Mouse (Mus musculus) liver, embryonic 11.5 days (tissue): ENCODE data around the gene Tmem200b. TPM values are rescaled to one million over a fixed set of nuclear protein-coding genes. Genes with fewer than 3 reads are reported as not detected.

Experiments used
- ATAC-seq: fragments of 200-750 bp; cut with Nextera tagmentation; replicated peaks from 2 replicates; pipeline ENCODE4 v1.8.0; 2017; ENCODE audit warnings: moderate number of reproducible peaks, mild to moderate bottlenecking, moderate TSS enrichment, moderate library complexity; ENCODE audit not compliant: low FRiP score
- DNase-seq: peaks from one replicate; pipeline ENCODE4 v3.0.0-alpha.2; 2017; ENCODE audit warnings: low spot score
- H3K27ac ChIP-seq: fragments of 300-500 bp; sonication (generic); 2 replicates; pipeline ENCODE4 v1.5.1; 2014; ENCODE audit warnings: mild to moderate bottlenecking, low read depth, low read length, control low read depth
- H3K27me3 ChIP-seq: fragments of 300-500 bp; sonication (generic); replicated peaks from 2 replicates; pipeline ENCODE4 v1.6.1; 2014; ENCODE audit warnings: low read length, mixed read lengths; ENCODE audit not compliant: control insufficient read depth, insufficient read depth
- H3K36me3 ChIP-seq: fragments of 300-500 bp; sonication (generic); 2 replicates; pipeline ENCODE4 v1.6.1; 2014; ENCODE audit warnings: mild to moderate bottlenecking, low read length, moderate library complexity, mixed read lengths; ENCODE audit not compliant: control insufficient read depth, insufficient read depth
- H3K4me1 ChIP-seq: fragments of 300-500 bp; sonication (generic); replicated peaks from 2 replicates; pipeline ENCODE4 v1.6.1; 2014; ENCODE audit warnings: low read length, mixed read lengths; ENCODE audit not compliant: control insufficient read depth, insufficient read depth
- H3K4me2 ChIP-seq: fragments of 300-500 bp; sonication (generic); 2 replicates; pipeline ENCODE4 v1.6.1; 2014; ENCODE audit warnings: mild to moderate bottlenecking, control low read depth, moderate library complexity
- H3K4me3 ChIP-seq: fragments of 300-500 bp; sonication (generic); 2 replicates; pipeline ENCODE4 v1.5.1; 2014; ENCODE audit warnings: low read depth, low read length, control low read depth
- H3K9ac ChIP-seq: fragments of 300-500 bp; sonication (generic); 2 replicates; pipeline ENCODE4 v1.6.1; 2014; ENCODE audit warnings: low read depth, low read length, control low read depth
- H3K9me3 ChIP-seq: fragments of 300-500 bp; sonication (generic); 2 replicates; pipeline ENCODE4 v1.6.1; 2016; ENCODE audit warnings: low read length, inconsistent platforms, mixed read lengths; ENCODE audit not compliant: control insufficient read depth
- WGBS: fragments of 180-500 bp; shearing (Covaris S2); extraction: QIAGEN DNeasy Blood & Tissue Kit; methylation state at CpG from one replicate; pipeline ENCODE4 v1.1.7; 2014; 5-methylcytosine and 5-hydroxymethylcytosine counted together
- polyA plus RNA-seq: library from polyadenylated mRNA; unstranded; fragments of >200 nt; fragmentation: Nextera tagmentation; extraction: Ambion mirVana; gene quantifications from 2 replicates; pipeline ENCODE4 v1.2.1, GENCODE M21; 2014

Tmem200b gene
- polyA plus RNA-seq, 1 experiment from 2014 or later = 1.2 TPM

DNA sequence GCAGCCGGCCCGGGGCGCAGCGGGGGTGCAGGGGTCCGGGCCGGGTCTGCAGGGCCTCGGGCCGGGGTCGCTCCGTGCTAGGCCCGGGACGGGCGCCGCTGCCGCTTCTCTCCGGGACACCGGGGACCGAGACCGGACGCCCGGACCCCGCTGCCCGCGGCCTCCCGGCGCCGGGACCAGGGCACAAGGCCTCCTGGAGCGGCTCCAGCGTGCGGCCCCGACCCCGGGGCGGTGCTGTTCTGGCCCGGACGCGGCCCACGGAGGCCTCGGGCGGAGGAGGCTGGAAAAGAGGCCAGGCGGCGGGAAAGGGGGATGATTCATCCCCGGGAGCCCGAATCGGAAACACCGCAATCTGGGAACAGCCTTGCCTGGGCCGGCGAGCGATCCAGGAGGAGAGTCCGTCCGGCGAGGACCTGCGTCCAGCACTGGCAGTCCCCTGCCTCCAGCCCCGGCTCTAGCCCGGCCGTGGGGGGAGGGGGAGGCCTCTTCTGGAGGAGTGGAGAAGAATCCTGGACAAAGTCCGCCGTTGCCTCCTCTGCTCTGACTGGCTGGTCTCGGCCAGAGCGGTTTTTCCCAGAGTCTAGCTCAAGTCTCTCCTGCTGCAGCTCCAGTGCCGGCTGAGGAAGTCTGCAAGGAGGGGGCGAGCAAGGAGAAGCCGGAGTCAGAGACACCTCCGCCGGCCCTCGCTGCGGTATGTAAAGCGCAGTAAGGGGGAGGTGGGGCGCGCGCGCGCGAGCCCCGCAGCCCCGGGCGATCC, 798 bp upstream of the Tmem200b start:
- peaks cover 73% of the 10 kb centered on the region for H3K27me3 ChIP-seq
- H3K4me1 ChIP-seq = peaks cover 49% of the 10 kb centered on the region
- H3K9ac ChIP-seq = peak overlapping the region; percentile 62
- no peak for ATAC-seq
- H3K27ac ChIP-seq = peak overlapping the region; percentile 58
- peak overlapping the region; percentile 61 for H3K4me3 ChIP-seq
- no peaks in the 10 kb centered on the region for H3K9me3 ChIP-seq
- DNase-seq = peak; percentile 75
- WGBS = under 1% methylated on average over 64 of the region's 76 CpGs
- peak overlapping the region; percentile 79 for H3K4me2 ChIP-seq
- peaks cover 18% of the 10 kb centered on the region; the same call in 1 of the 2 replicates for H3K36me3 ChIP-seq

DNA sequence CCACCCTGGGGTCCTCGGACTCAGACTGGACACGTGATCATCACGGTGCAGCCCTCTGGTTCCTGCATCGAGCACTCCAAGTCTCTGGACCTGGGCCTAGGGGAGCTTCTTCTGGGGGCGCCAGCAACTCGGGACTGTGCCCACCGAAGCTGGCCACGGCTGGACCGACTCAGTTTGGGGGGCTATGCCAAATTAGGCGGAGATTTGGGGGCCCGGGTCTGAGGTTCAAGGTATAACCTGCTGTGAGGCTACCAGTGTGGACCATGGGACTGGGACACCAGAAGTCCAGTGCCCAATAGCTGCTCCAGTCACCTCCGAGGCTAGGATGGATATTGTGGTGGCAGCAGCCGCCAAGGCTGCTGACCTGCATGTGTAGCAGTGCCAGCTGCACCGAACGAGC, 833 bp downstream of the Tmem200b start:
- H3K9ac ChIP-seq = no peak overlapping the region

DNA sequence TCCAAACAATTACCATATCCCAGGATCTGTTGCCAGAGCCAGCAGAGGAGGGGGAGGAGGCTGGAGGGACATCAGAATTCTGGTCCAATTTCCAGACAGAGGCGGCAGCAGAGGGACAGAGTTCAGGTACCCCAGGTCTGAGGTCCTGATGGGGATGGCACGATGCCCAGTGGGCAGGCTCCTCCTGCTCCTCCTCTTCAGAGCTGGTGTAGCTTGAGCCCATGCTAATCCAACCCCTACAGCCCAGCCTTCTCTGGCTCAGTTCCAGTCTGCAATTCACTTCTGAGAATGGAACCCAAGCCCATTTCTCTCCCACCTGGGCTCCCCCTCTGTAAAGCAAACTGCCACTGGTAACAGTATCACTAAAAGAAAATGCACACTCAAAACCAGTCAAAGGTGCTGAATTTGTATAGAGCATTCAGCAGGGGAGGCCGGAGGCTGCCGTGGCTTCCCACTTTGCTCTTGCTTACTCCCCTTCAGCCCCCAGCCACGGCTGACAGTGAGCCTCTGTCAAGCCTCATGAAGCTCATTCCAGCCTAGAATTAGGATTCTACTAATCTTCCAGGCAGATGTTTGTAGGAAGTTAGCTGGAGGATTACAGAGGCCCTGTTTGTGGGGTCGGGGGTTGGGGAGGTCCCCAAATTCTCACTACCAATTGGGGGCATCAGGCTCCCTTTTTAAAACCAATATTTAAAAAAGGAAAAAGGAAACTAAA, 2.7 kb downstream of the Tmem200b start:
- Histone ChIP-seq H3K27ac (no peak overlapping the region), H3K4me2 (no peak overlapping the region), H3K36me3 (peaks cover 29% of the 10 kb centered on the region; the same call in 1 of the 2 replicates), H3K27me3 (peaks cover 40% of the 10 kb centered on the region), H3K9ac (no peak overlapping the region), H3K4me1 (peaks cover 45% of the 10 kb centered on the region), H3K4me3 (no peak overlapping the region), H3K9me3 (no peaks in the 10 kb centered on the region)
- 80% methylated on average over 6 of the region's 6 CpGs for WGBS
- DNase-seq (no peak), ATAC-seq (no peak)

More for the DNA sequence above, 833 bp downstream of the Tmem200b start:
- WGBS = 67% methylated on average over 15 of the region's 15 CpGs
- Histone ChIP-seq H3K4me3 (peak overlapping the region; percentile 61), H3K4me2 (peak overlapping the region; percentile 79), H3K4me1 (peaks cover 50% of the 10 kb centered on the region), H3K36me3 (peaks cover 23% of the 10 kb centered on the region; the same call in 1 of the 2 replicates), H3K27ac (no peak overlapping the region), H3K9me3 (no peaks in the 10 kb centered on the region), H3K27me3 (peaks cover 57% of the 10 kb centered on the region)
- DNase-seq (no peak), ATAC-seq (no peak)

DNA sequence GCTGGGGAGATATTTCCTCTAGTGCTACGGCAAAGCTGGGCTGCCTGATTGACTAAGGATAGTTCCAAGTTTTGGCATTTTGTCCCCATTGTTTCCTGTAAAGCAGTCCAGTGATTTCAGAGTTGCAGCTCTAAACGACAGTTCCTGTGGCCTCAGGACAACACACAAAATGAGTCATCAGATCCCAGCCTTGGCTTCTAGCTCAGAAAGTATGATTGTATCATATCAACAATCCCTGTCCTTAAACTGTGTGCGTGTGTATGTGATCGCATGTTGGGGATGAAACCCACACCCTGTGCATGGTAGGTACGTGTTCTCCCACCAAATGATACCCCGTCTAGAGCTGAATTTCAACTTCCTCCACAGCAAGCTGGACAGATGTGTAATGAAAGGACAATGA, 7.6 kb downstream of the Tmem200b start:
- H3K9ac ChIP-seq = no peak overlapping the region
- H3K27ac ChIP-seq = no peak overlapping the region
- peaks cover 45% of the 10 kb centered on the region for H3K36me3 ChIP-seq
- H3K27me3 ChIP-seq = no peaks in the 10 kb centered on the region; the same call in 1 of the 2 replicates
- no peaks in the 10 kb centered on the region for H3K9me3 ChIP-seq
- no peak overlapping the region for H3K4me2 ChIP-seq
- 88% methylated on average over 6 of the region's 6 CpGs for WGBS
- DNase-seq (no peak), ATAC-seq (no peak)
- peaks cover 14% of the 10 kb centered on the region for H3K4me1 ChIP-seq
- no peak overlapping the region for H3K4me3 ChIP-seq

DNA sequence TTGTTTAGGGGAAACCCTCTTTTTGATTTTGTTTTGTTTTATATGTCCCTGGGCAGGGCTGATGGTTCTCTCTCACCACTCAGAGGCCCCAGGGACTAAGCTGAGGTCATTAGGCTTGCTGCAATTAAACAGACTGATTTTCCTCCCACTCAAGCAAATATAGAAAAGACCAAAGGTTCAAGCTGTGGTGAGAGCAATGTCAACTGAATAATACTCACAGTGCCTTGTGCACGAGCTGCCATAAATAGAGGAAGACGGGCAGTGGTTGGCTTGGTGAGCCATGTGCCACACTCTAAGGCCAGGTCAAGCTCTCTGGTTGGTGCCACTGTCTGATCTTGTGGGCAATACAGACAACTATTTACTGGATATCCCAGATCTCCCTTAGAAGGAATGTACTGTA, 17.9 kb downstream of the Tmem200b start:
- 76% methylated on average over 2 of the region's 2 CpGs for WGBS
- Histone ChIP-seq H3K4me2 (no peak overlapping the region), H3K9ac (no peak overlapping the region), H3K4me3 (no peak overlapping the region), H3K9me3 (no peaks in the 10 kb centered on the region), H3K27me3 (no peaks in the 10 kb centered on the region), H3K27ac (no peak overlapping the region), H3K4me1 (no peaks in the 10 kb centered on the region), H3K36me3 (peaks cover 9% of the 10 kb centered on the region; the same call in 1 of the 2 replicates)
- ATAC-seq (no peak), DNase-seq (no peak)

DNA sequence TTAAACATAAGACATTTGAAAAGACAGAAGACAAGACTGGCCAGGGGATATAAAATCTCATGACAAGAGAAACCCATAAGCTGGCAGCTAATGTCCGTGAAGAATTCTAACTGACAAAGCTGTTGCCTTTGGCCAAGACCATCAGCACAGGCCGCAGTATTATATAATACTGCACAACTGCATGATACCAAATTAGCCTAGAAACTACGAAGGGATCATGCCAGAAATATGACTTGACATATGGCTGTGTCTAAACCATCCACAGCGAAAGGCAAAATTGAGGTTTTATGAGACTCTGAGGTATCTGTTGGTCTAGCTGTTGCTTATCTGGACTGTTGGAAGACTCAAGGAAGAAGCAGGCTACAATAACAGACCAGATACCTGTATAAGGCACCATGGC, 19.3 kb downstream of the Tmem200b start:
- Histone ChIP-seq H3K27me3 (no peaks in the 10 kb centered on the region), H3K9me3 (no peaks in the 10 kb centered on the region), H3K27ac (no peak overlapping the region), H3K4me2 (no peak overlapping the region), H3K36me3 (no peaks in the 10 kb centered on the region; the same call in 1 of the 2 replicates), H3K4me1 (no peaks in the 10 kb centered on the region), H3K9ac (no peak overlapping the region), H3K4me3 (no peak overlapping the region)
- DNase-seq = no peak
- 96% methylated on average over 4 of the region's 4 CpGs for WGBS
- ATAC-seq = no peak

DNA sequence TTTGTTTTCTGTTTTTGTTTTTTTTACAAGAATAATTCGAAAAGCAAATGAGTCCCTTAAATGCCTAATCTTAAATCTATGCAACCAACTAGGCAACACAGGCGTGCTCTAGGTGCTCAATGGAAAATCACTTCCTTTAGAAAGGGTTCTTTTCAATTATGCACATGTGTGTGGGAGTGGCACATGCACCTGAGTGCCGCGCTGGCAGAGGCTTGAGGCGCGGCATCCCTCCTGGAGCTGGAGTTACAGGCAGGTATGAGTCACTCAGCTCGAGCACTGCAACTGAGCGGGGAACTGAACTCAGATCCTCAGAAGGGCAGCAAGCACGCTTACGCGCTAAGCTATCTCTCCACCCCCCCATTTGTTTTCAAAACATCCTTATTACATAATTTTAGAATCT, 26.3 kb downstream of the Tmem200b start:
- ATAC-seq = no peak

DNA sequence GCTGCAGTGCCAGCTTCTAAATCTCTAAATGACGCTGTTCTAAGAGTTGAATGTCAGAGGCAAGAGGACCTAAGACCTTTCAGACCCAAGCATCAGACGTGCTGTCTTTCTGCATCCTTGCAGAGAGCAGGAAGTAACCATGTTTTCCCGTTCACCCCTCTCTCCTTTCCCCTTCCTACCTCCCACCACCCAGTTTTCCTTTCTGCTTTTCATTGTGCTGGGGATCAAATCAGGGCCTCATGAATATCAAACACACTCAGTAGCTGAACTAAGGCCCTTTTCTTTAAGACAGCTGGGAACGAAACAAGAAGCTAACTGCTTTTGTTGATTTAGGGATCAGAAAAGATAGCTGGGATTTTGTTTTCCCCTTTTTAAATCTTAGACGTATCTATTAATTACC, 28.3 kb downstream of the Tmem200b start:
- Histone ChIP-seq H3K27me3 (no peaks in the 10 kb centered on the region), H3K4me2 (no peak overlapping the region), H3K9me3 (no peaks in the 10 kb centered on the region), H3K36me3 (peaks cover 10% of the 10 kb centered on the region; the same call in 1 of the 2 replicates), H3K9ac (no peak overlapping the region), H3K27ac (no peak overlapping the region), H3K4me3 (no peak overlapping the region), H3K4me1 (no peaks in the 10 kb centered on the region)
- 61% methylated on average over 5 of the region's 5 CpGs for WGBS
- ATAC-seq (no peak), DNase-seq (no peak)

More for the DNA sequence above, 26.3 kb downstream of the Tmem200b start:
- H3K27me3 ChIP-seq = no peaks in the 10 kb centered on the region
- no peak overlapping the region for H3K4me3 ChIP-seq
- DNase-seq = no peak
- peaks cover 6% of the 10 kb centered on the region; the same call in 1 of the 2 replicates for H3K36me3 ChIP-seq
- no peak overlapping the region for H3K9ac ChIP-seq
- WGBS = 90% methylated on average over 11 of the region's 11 CpGs
- H3K9me3 ChIP-seq = no peaks in the 10 kb centered on the region
- H3K27ac ChIP-seq = no peak overlapping the region
- no peaks in the 10 kb centered on the region for H3K4me1 ChIP-seq
- H3K4me2 ChIP-seq = no peak overlapping the region
